Mouse (Mus musculus) monocyte, adult 5-6 weeks (primary cell): ENCODE data around the gene Nrip2. TPM values are rescaled to one million over a fixed set of nuclear protein-coding genes. Genes with fewer than 3 reads are reported as not detected.

Experiments used
- total RNA-seq: library from RNA; stranded (forward); fragments of 200-1000, 200-491, 200-594 nt; gene quantifications from 3 replicates; pipeline ENCODE4 v1.2.3, GENCODE M21; 2017

The Nrip2 gene
- total RNA-seq, 1 experiment from 2014 or later: not detected

Other genes starting within 250 kb of the Nrip2 start
- gene Tead4, start 98.5 kb upstream of the Nrip2 start, total RNA-seq: not detected in 3 replicates
- gene Tulp3, start 43.4 kb upstream of the Nrip2 start, total RNA-seq: 0.48 to 1.6 TPM (median 1.2 TPM) in 3 replicates
- gene Rhno1, start 36.4 kb upstream of the Nrip2 start, total RNA-seq: 22.2 to 35.8 TPM (median 32.9 TPM) in 3 replicates
- 0.64 to 2.4 TPM (median 1.4 TPM) in 3 replicates for gene Foxm1, start 36.3 kb upstream of the Nrip2 start, total RNA-seq
- gene Tex52, start 23.8 kb upstream of the Nrip2 start, total RNA-seq: not detected in 3 replicates
- not detected in 3 replicates for gene Gm44596, start 23.8 kb upstream of the Nrip2 start, total RNA-seq
- 13.7 to 16.8 TPM (median 16.1 TPM) in 3 replicates for gene Itfg2, start 25.6 kb downstream of the Nrip2 start, total RNA-seq
- 70.0 to 110 TPM (median 79.4 TPM) in 3 replicates for gene Fkbp4, start 39.4 kb downstream of the Nrip2 start, total RNA-seq
- not detected in 3 replicates for gene Pzp, start 127.4 kb downstream of the Nrip2 start, total RNA-seq
- gene A2ml1, start 182.3 kb downstream of the Nrip2 start, total RNA-seq: 0.19 TPM in 1 of 3 replicates, not detected in the others
- gene Klrb1a, start 224.2 kb downstream of the Nrip2 start, total RNA-seq: 35.0 to 144 TPM (median 65.3 TPM) in 3 replicates